Mouse (Mus musculus) liver, embryonic 14.5 days (tissue): ENCODE data around the gene Ccno.

Experiments
- CTCF ChIP-seq: IDR thresholded peaks from 2 replicates; pipeline ENCODE4 v1.5.1; 2016; ENCODE audit warnings: antibody characterized with exemption, low read depth, control low read depth
- EP300 ChIP-seq: IDR thresholded peaks from 2 replicates; pipeline ENCODE4 v1.6.1; 2016; ENCODE audit warnings: antibody characterized with exemption, low read depth

- no peak for TF ChIP-seq CTCF
- TF ChIP-seq EP300, result no peak
These were observed 12.5 kb downstream of the Ccno start for GRCm38 (mm10) chr13:113000090-113000489.
